In genomic region chr7:12961511-12962141, GRCm38 (mm10) we compare ENCODE assay signal across 1 mouse cellular context.
TF ChIP-seq lines count a peak whose summit lies in the region.

No protein-coding gene starts in this region.

TF ChIP-seq in myocyte, 11 proteins besides CTCF, POLR2A, EP300 and RAD21 (continued from another document):
- no peak for TF ChIP-seq POLR2AphosphoS2 (IDR thresholded peaks at IDR 0.05; ENCODE audit: insufficient read length, low read depth)
- no peak for TF ChIP-seq REST (IDR thresholded peaks at IDR 0.05; ENCODE audit: insufficient read depth, insufficient read length)
- no peak for TF ChIP-seq TCF3 (IDR thresholded peaks at IDR 0.05; ENCODE audit: insufficient read length, low read depth)
- TF ChIP-seq MYOD1 (IDR thresholded peaks at IDR 0.05; ENCODE audit: control insufficient read depth in 1 of 3, insufficient read length in 2 of 3, low read depth in 2 of 3), result no peak
- TF ChIP-seq USF1 (IDR thresholded peaks at IDR 0.05; ENCODE audit: low read depth), result no peak
- no peak for TF ChIP-seq MYOG (IDR thresholded peaks at IDR 0.05; ENCODE audit: control insufficient read depth in 1 of 3, insufficient read depth in 1 of 3, insufficient read length in 2 of 3, low read depth in 2 of 3)
